Mouse (Mus musculus) bone marrow macrophage, adult 2 months (primary cell): Measurements from ENCODE around the gene Calr3. TPM values are rescaled to one million over a fixed set of nuclear protein-coding genes. Genes with fewer than 3 reads are reported as not detected.

Source experiments
- H3K27ac ChIP-seq: 2 replicates; pipeline ENCODE4 v1.5.1; 2012; ENCODE audit warnings: low read depth, low read length; ENCODE audit not compliant: insufficient read depth
- H3K4me1 ChIP-seq: 2 replicates; pipeline ENCODE4 v1.6.1; 2012; ENCODE audit warnings: low read length; ENCODE audit not compliant: control insufficient read depth, insufficient read depth
- H3K4me3 ChIP-seq: 2 replicates; pipeline ENCODE4 v1.5.1; 2012; ENCODE audit warnings: mild to moderate bottlenecking, low read length, moderate library complexity; ENCODE audit not compliant: insufficient read depth
- CTCF ChIP-seq: IDR thresholded peaks from 2 replicates; pipeline ENCODE4 v1.5.1; 2012; ENCODE audit warnings: low read depth, mild to moderate bottlenecking, low read length, moderate library complexity
- POLR2A ChIP-seq: IDR thresholded peaks from 2 replicates; pipeline ENCODE4 v1.6.1; 2012; ENCODE audit warnings: mild to moderate bottlenecking, low read depth, low read length, borderline replicate concordance
- polyA plus RNA-seq: library from polyadenylated mRNA; stranded (reverse); fragments of >200 nt; gene quantifications from 2 replicates; pipeline ENCODE4 v1.2.4, GENCODE M21; 2012; ENCODE audit not compliant: missing spikeins, insufficient read depth, insufficient read length

Gene Calr3
- polyA plus RNA-seq, 1 experiment = 0.52 TPM

- TF ChIP-seq POLR2A = no peak
- no peak for TF ChIP-seq CTCF
- Histone ChIP-seq H3K4me3 (no peak overlapping the region), H3K4me1 (peaks cover 7% of the 10 kb centered on the region), H3K27ac (no peak overlapping the region)
Observed at GRCm38 (mm10) chr8:72470684-72471083, 27.0 kb upstream of the Calr3 start.

GRCm38 (mm10) chr8:72469984-72470383 lies 26.3 kb upstream of the Calr3 start:
- Histone ChIP-seq H3K27ac (no peak overlapping the region), H3K4me1 (peaks cover 7% of the 10 kb centered on the region), H3K4me3 (no peak overlapping the region)
- TF ChIP-seq CTCF (no peak), POLR2A (no peak)

GRCm38 (mm10) chr8:72469243-72469642 lies 25.6 kb upstream of the Calr3 start:
- Histone ChIP-seq H3K4me1 (peaks cover 7% of the 10 kb centered on the region), H3K27ac (no peak overlapping the region), H3K4me3 (no peak overlapping the region)
- TF ChIP-seq CTCF (no peak), POLR2A (no peak)

- Histone ChIP-seq H3K4me3 (no peak overlapping the region), H3K27ac (no peak overlapping the region), H3K4me1 (no peaks in the 10 kb centered on the region)
- TF ChIP-seq CTCF = no peak
- no peak for TF ChIP-seq POLR2A
Observed at GRCm38 (mm10) chr8:72464211-72464610, 20.5 kb upstream of the Calr3 start.

- TF ChIP-seq CTCF (no peak), POLR2A (no peak)
- no peak overlapping the region for H3K4me3 ChIP-seq
Observed at GRCm38 (mm10) chr8:72459881-72460533, 16.3 kb upstream of the Calr3 start.

GRCm38 (mm10) chr8:72458457-72458856 lies 14.8 kb upstream of the Calr3 start:
- Histone ChIP-seq H3K4me1 (no peaks in the 10 kb centered on the region), H3K27ac (no peak overlapping the region), H3K4me3 (no peak overlapping the region)
- TF ChIP-seq CTCF (no peak), POLR2A (no peak)

More at GRCm38 (mm10) chr8:72459881-72460533, 16.3 kb upstream of the Calr3 start:
- no peaks in the 10 kb centered on the region for H3K4me1 ChIP-seq
- no peak overlapping the region for H3K27ac ChIP-seq

- H3K4me3 ChIP-seq = no peak overlapping the region
- TF ChIP-seq CTCF (no peak), POLR2A (no peak)
- H3K27ac ChIP-seq = no peak overlapping the region
- H3K4me1 ChIP-seq = no peaks in the 10 kb centered on the region
Observed at GRCm38 (mm10) chr8:72457806-72458205, 14.1 kb upstream of the Calr3 start.

GRCm38 (mm10) chr8:72455317-72455716 lies 11.6 kb upstream of the Calr3 start:
- TF ChIP-seq POLR2A (no peak), CTCF (no peak)
- Histone ChIP-seq H3K4me1 (no peaks in the 10 kb centered on the region), H3K27ac (no peak overlapping the region), H3K4me3 (no peak overlapping the region)

GRCm38 (mm10) chr8:72453904-72454303 lies 10.2 kb upstream of the Calr3 start:
- Histone ChIP-seq H3K4me3 (no peak overlapping the region), H3K4me1 (no peaks in the 10 kb centered on the region)
- TF ChIP-seq POLR2A (no peak), CTCF (no peak)

GRCm38 (mm10) chr8:72451516-72451915 lies 7.8 kb upstream of the Calr3 start:
- no peak overlapping the region for H3K4me3 ChIP-seq
- H3K4me1 ChIP-seq = no peaks in the 10 kb centered on the region
- TF ChIP-seq POLR2A (no peak), CTCF (no peak)
- no peak overlapping the region for H3K27ac ChIP-seq

More at GRCm38 (mm10) chr8:72453904-72454303, 10.2 kb upstream of the Calr3 start:
- no peak overlapping the region for H3K27ac ChIP-seq

- H3K4me3 ChIP-seq = no peak overlapping the region
- peaks cover 9% of the 10 kb centered on the region for H3K4me1 ChIP-seq
- no peak overlapping the region for H3K27ac ChIP-seq
- TF ChIP-seq CTCF (no peak), POLR2A (no peak)
Observed at GRCm38 (mm10) chr8:72445071-72445470, 1.4 kb upstream of the Calr3 start.
